ENCODE assay signal across 21 mouse cellular contexts in the genomic region with DNA sequence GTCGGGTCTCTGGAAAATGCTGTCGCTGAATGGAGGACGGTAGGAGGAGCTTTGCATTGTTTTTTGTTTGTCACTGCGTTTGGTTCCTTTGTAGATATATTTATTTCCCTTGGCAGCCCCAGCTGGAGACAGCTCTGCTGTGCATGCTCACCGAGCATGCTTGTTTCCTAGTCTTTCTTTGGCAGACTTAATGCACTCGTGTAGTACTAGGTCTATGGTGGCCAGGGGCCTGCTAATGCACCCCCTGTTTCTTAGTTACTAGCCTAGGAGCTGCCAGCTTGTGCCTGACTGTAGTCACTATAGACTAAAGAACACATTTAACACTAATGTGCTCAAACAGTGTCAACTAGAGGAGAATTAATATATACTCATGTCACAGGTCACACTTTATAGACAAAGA. TPM values are rescaled to one million over a fixed set of nuclear protein-coding genes. Genes with fewer than 3 reads are reported as not detected.
DNase-seq lines count a peak whose midpoint lies in the region; ATAC-seq and TF ChIP-seq lines count a peak whose summit lies in the region.
"Had no signal": no experiment of that assay in that cellular context is flagged by ENCODE, and none has a peak within 500 bp of the region (broad histone marks: within the 10 kb centered on the region; RNA-seq: fewer than 3 reads in every experiment).

No protein-coding gene starts in this region.

- no peaks in the 10 kb centered on the region for H3K27me3 ChIP-seq in hindbrain, embryonic 16.5 days (replicated peaks; ENCODE audit: control insufficient read depth, insufficient read depth, low read length)
- no peaks in the 10 kb centered on the region for H3K27me3 ChIP-seq in hindbrain, embryonic 10.5 days (ENCODE audit: insufficient read depth, poor library complexity, severe bottlenecking)
- no peaks in the 10 kb centered on the region for H3K27me3 ChIP-seq in lung, embryonic 15.5 days
- no peaks in the 10 kb centered on the region for H3K27me3 ChIP-seq in neural tube, embryonic 14.5 days (ENCODE audit: control insufficient read depth, insufficient read depth, low read length)
- H3K27me3 ChIP-seq: embryonic facial prominence, embryonic 12.5 days; heart, embryonic 12.5 days; liver, embryonic 13.5 days; megakaryocyte, embryonic 14.5 days had no signal

- 52% methylated on average over 6 of the region's 6 CpGs for WGBS in hindbrain, embryonic 16.5 days
- 88% methylated on average over 6 of the region's 6 CpGs for WGBS in hindbrain, embryonic 10.5 days
- WGBS in lung, embryonic 15.5 days = 52% methylated on average over 6 of the region's 6 CpGs
- 43% methylated on average over 6 of the region's 6 CpGs for WGBS in neural tube, embryonic 14.5 days

- no peaks in the 10 kb centered on the region for H3K9me3 ChIP-seq in hindbrain, embryonic 16.5 days (ENCODE audit: control insufficient read depth, low read length)
- H3K9me3 ChIP-seq in hindbrain, embryonic 10.5 days = no peaks in the 10 kb centered on the region
- no peaks in the 10 kb centered on the region for H3K9me3 ChIP-seq in lung, embryonic 15.5 days
- H3K9me3 ChIP-seq in neural tube, embryonic 14.5 days (ENCODE audit: control insufficient read depth, low read length) = no peaks in the 10 kb centered on the region
- H3K9me3 ChIP-seq: embryonic facial prominence, embryonic 12.5 days; heart, embryonic 12.5 days; liver, embryonic 13.5 days; megakaryocyte, embryonic 14.5 days had no signal

- ATAC-seq in hindbrain, embryonic 16.5 days = 0 out of 2 replicates have a peak, but pooled peaks have one; percentile 53
- no peak for ATAC-seq in lung, embryonic 15.5 days (ENCODE audit: borderline replicate concordance, extremely low read depth, low FRiP score, low TSS enrichment)
- peak; percentile 65 for ATAC-seq in neural tube, embryonic 14.5 days (ENCODE audit: low read depth)
- ATAC-seq: forebrain, postnatal 0 days had no signal

- H3K4me3 ChIP-seq in hindbrain, embryonic 16.5 days (ENCODE audit: low read length) = no peak overlapping the region
- no peak overlapping the region for H3K4me3 ChIP-seq in hindbrain, embryonic 10.5 days
- no peak overlapping the region for H3K4me3 ChIP-seq in lung, embryonic 15.5 days
- H3K4me3 ChIP-seq in neural tube, embryonic 14.5 days (ENCODE audit: low read depth, low read length) = no peak overlapping the region
- H3K4me3 ChIP-seq: embryonic facial prominence, embryonic 12.5 days; heart, embryonic 12.5 days; liver, embryonic 13.5 days; megakaryocyte, embryonic 14.5 days had no signal

- H3K9ac ChIP-seq in hindbrain, embryonic 16.5 days (ENCODE audit: low read depth, low read length) = no peak overlapping the region
- peak overlapping the region; percentile 6; the same call in 1 of the 2 replicates for H3K9ac ChIP-seq in lung, embryonic 15.5 days
- 0 out of 2 replicates have a peak overlapping the region, but pooled peaks have one; percentile 8 for H3K9ac ChIP-seq in neural tube, embryonic 14.5 days (replicated peaks; ENCODE audit: low read depth, low read length)
- H3K9ac ChIP-seq: embryonic facial prominence, embryonic 12.5 days; forebrain, postnatal 0 days; heart, embryonic 12.5 days; liver, embryonic 13.5 days had no signal

- no peak for DNase-seq in hindbrain, embryonic 10.5 days (ENCODE audit: low spot score)
- no peak for DNase-seq in lung, postnatal 4 days
- DNase-seq in brain, embryonic 14.5 days (ENCODE audit: low read depth) = peak; percentile 6
- no peak for DNase-seq in thymus, adult 18-20 months
- DNase-seq in spleen, postnatal 4 days (ENCODE audit: low spot score in 2 of 2) = no peak
- DNase-seq: adrenal gland, postnatal 36 days; cerebellum, adult 11-12 months; forebrain, postnatal 0 days; gastrocnemius, postnatal 14 days; heart, adult 11 months; heart, postnatal 10 days; layer of hippocampus, adult 9-11 months; liver, embryonic 13.5 days; lung, postnatal 10 days; midbrain, embryonic 14.5 days had no signal

- no peak overlapping the region for H3K4me2 ChIP-seq in hindbrain, embryonic 16.5 days (ENCODE audit: low read length)
- no peak overlapping the region for H3K4me2 ChIP-seq in lung, embryonic 15.5 days
- H3K4me2 ChIP-seq in neural tube, embryonic 14.5 days (ENCODE audit: low read depth, low read length) = no peak overlapping the region
- H3K4me2 ChIP-seq: embryonic facial prominence, embryonic 12.5 days; heart, embryonic 12.5 days; liver, embryonic 13.5 days had no signal

- H3K4me1 ChIP-seq in hindbrain, embryonic 16.5 days (ENCODE audit: control insufficient read depth, insufficient read depth, low read depth, low read length) = no peaks in the 10 kb centered on the region
- no peaks in the 10 kb centered on the region for H3K4me1 ChIP-seq in hindbrain, embryonic 10.5 days (replicated peaks)
- no peaks in the 10 kb centered on the region for H3K4me1 ChIP-seq in lung, embryonic 15.5 days
- peaks cover 2% of the 10 kb centered on the region; the same call in 1 of the 2 replicates for H3K4me1 ChIP-seq in neural tube, embryonic 14.5 days (ENCODE audit: control insufficient read depth, insufficient read depth, low read length)
- H3K4me1 ChIP-seq: embryonic facial prominence, embryonic 12.5 days; heart, embryonic 12.5 days; liver, embryonic 13.5 days; megakaryocyte, embryonic 14.5 days had no signal

- no peaks in the 10 kb centered on the region for H3K36me3 ChIP-seq in hindbrain, embryonic 16.5 days (ENCODE audit: control insufficient read depth, insufficient read depth, low read length)
- peaks cover 81% of the 10 kb centered on the region for H3K36me3 ChIP-seq in hindbrain, embryonic 10.5 days
- H3K36me3 ChIP-seq in lung, embryonic 15.5 days = peaks cover 42% of the 10 kb centered on the region
- H3K36me3 ChIP-seq in neural tube, embryonic 14.5 days (ENCODE audit: control insufficient read depth, insufficient read depth, low read length) = no peaks in the 10 kb centered on the region

- TF ChIP-seq CTCF in brain, embryonic 14.5 days (IDR thresholded peaks at IDR 0.05; ENCODE audit: borderline replicate concordance, extremely low read depth, insufficient read depth, insufficient read length) = no peak

- no peak for TF ChIP-seq POLR2A in brain, embryonic 14.5 days (IDR thresholded peaks at IDR 0.05; ENCODE audit: borderline replicate concordance, extremely low read depth, insufficient read depth, insufficient read length, poor library complexity, severe bottlenecking)

- no peak overlapping the region for H3K27ac ChIP-seq in hindbrain, embryonic 16.5 days (ENCODE audit: low read depth, low read length)
- no peak overlapping the region for H3K27ac ChIP-seq in hindbrain, embryonic 10.5 days
- H3K27ac ChIP-seq in lung, embryonic 15.5 days = peak overlapping the region; percentile 86
- H3K27ac ChIP-seq in neural tube, embryonic 14.5 days (ENCODE audit: low read depth, low read length) = no peak overlapping the region
- H3K27ac ChIP-seq: embryonic facial prominence, embryonic 12.5 days; liver, embryonic 13.5 days had no signal

RNA-seq across cellular contexts. Expression of a gene that starts 59.7 kb away (rescaled TPM):
- 0.74 and 0.87 TPM in 2 replicates for polyA plus RNA-seq in hindbrain, embryonic 16.5 days (2015; fragmentation: Nextera tagmentation; extraction: Ambion mirVana)
- polyA plus RNA-seq in hindbrain, embryonic 10.5 days (2016; fragmentation: Nextera tagmentation; extraction: Ambion mirVana) = 6.1 and 7.3 TPM in 2 replicates
- polyA plus RNA-seq in lung, embryonic 15.5 days (2015; fragmentation: Nextera tagmentation; extraction: Ambion mirVana) = 6.4 and 7.1 TPM in 2 replicates
- 2.0 and 3.3 TPM in 2 replicates for polyA plus RNA-seq in brain, embryonic 14.5 days (2012; rRNA removed)
- polyA plus RNA-seq in neural tube, embryonic 14.5 days (2014; fragmentation: Nextera tagmentation; extraction: Ambion mirVana) = 0.35 and 0.99 TPM in 2 replicates
